16 mouse cellular contexts compared by ENCODE assay signal in genomic region chr12:58804068-58804467, GRCm38 (mm10).
A peak's percentile ranks its signal among the peaks of the same experiment; 100 is the strongest.
DNase-seq lines count a peak whose midpoint lies in the region; ATAC-seq lines count a peak whose summit lies in the region.
"Had no signal": no experiment of that assay in that cellular context is flagged by ENCODE, and none has a peak within 500 bp of the region (broad histone marks: within the 10 kb centered on the region; RNA-seq: fewer than 3 reads in every experiment).

No protein-coding gene starts in this region.

- no peak overlapping the region for H3K27ac ChIP-seq in embryonic facial prominence, embryonic 14.5 days (replicated peaks; ENCODE audit: low read depth, low read length)
- no peak overlapping the region for H3K27ac ChIP-seq in embryonic facial prominence, embryonic 10.5 days (replicated peaks)
- H3K27ac ChIP-seq in hindbrain, embryonic 14.5 days: no peak overlapping the region
- no peak overlapping the region for H3K27ac ChIP-seq in kidney, embryonic 16.5 days (ENCODE audit: low read length)
- no peak overlapping the region for H3K27ac ChIP-seq in neural tube, embryonic 14.5 days (ENCODE audit: low read depth, low read length)
- H3K27ac ChIP-seq: embryonic facial prominence, embryonic 15.5 days; heart, embryonic 13.5 days; left cerebral cortex, adult 2 months had no signal

- DNase-seq in embryonic facial prominence, embryonic 14.5 days (ENCODE audit: low spot score): no peak
- DNase-seq in embryonic facial prominence, embryonic 10.5 days (ENCODE audit: low spot score): no peak
- no peak for DNase-seq in hindbrain, embryonic 14.5 days (ENCODE audit: low spot score)
- no peak for DNase-seq in natural killer cell, adult 2 months (ENCODE audit: low spot score in 2 of 2)
- no peak for DNase-seq in frontal cortex, postnatal 14 days (ENCODE audit: low spot score in 2 of 2)
- DNase-seq: cerebellum, postnatal 25 days; gastrocnemius, postnatal 10 days; lung, adult 2 months had no signal

- H3K9ac ChIP-seq in embryonic facial prominence, embryonic 14.5 days (ENCODE audit: low read depth, low read length): no peak overlapping the region
- no peak overlapping the region for H3K9ac ChIP-seq in hindbrain, embryonic 14.5 days
- H3K9ac ChIP-seq in kidney, embryonic 16.5 days (replicated peaks; ENCODE audit: low read length): no peak overlapping the region
- H3K9ac ChIP-seq in neural tube, embryonic 14.5 days (replicated peaks; ENCODE audit: low read depth, low read length): no peak overlapping the region
- H3K9ac ChIP-seq: embryonic facial prominence, embryonic 15.5 days; heart, embryonic 13.5 days had no signal

- H3K4me1 ChIP-seq in embryonic facial prominence, embryonic 14.5 days (ENCODE audit: control insufficient read depth, insufficient read depth, low read length): no peaks in the 10 kb centered on the region
- no peaks in the 10 kb centered on the region for H3K4me1 ChIP-seq in embryonic facial prominence, embryonic 10.5 days
- H3K4me1 ChIP-seq in hindbrain, embryonic 14.5 days (replicated peaks; ENCODE audit: control insufficient read depth, insufficient read depth, low read length): no peaks in the 10 kb centered on the region
- 0 out of 2 replicates have a peak, but pooled peaks cover 5% of the 10 kb centered on the region for H3K4me1 ChIP-seq in kidney, embryonic 16.5 days (ENCODE audit: insufficient read depth, low read length)
- H3K4me1 ChIP-seq in neural tube, embryonic 14.5 days (ENCODE audit: control insufficient read depth, insufficient read depth, low read length): no peaks in the 10 kb centered on the region
- H3K4me1 ChIP-seq: embryonic facial prominence, embryonic 15.5 days; heart, embryonic 13.5 days had no signal

- no peaks in the 10 kb centered on the region for H3K9me3 ChIP-seq in embryonic facial prominence, embryonic 14.5 days (ENCODE audit: control insufficient read depth, low read length)
- H3K9me3 ChIP-seq in embryonic facial prominence, embryonic 10.5 days: no peaks in the 10 kb centered on the region
- H3K9me3 ChIP-seq in hindbrain, embryonic 14.5 days (ENCODE audit: control insufficient read depth, low read length): no peaks in the 10 kb centered on the region
- no peaks in the 10 kb centered on the region; the same call in 1 of the 2 replicates for H3K9me3 ChIP-seq in kidney, embryonic 16.5 days (ENCODE audit: low read length)
- no peaks in the 10 kb centered on the region for H3K9me3 ChIP-seq in neural tube, embryonic 14.5 days (ENCODE audit: control insufficient read depth, low read length)
- H3K9me3 ChIP-seq: embryonic facial prominence, embryonic 15.5 days; heart, embryonic 13.5 days; megakaryocyte, embryonic 14.5 days had no signal

- H3K4me3 ChIP-seq in embryonic facial prominence, embryonic 14.5 days (ENCODE audit: low read depth, low read length): no peak overlapping the region
- H3K4me3 ChIP-seq in embryonic facial prominence, embryonic 10.5 days: no peak overlapping the region
- no peak overlapping the region for H3K4me3 ChIP-seq in hindbrain, embryonic 14.5 days (replicated peaks; ENCODE audit: low read length)
- H3K4me3 ChIP-seq in kidney, embryonic 16.5 days (ENCODE audit: low read length): no peak overlapping the region
- no peak overlapping the region for H3K4me3 ChIP-seq in neural tube, embryonic 14.5 days (ENCODE audit: low read depth, low read length)
- H3K4me3 ChIP-seq: embryonic facial prominence, embryonic 15.5 days; heart, embryonic 13.5 days; left cerebral cortex, adult 2 months; megakaryocyte, embryonic 14.5 days had no signal

- 53% methylated on average over 6 of the region's 6 CpGs for WGBS in embryonic facial prominence, embryonic 14.5 days
- WGBS in embryonic facial prominence, embryonic 10.5 days: 52% methylated on average over 6 of the region's 6 CpGs
- 45% methylated on average over 6 of the region's 6 CpGs for WGBS in hindbrain, embryonic 14.5 days
- WGBS in kidney, embryonic 16.5 days: 27% methylated on average over 6 of the region's 6 CpGs
- 35% methylated on average over 6 of the region's 6 CpGs for WGBS in neural tube, embryonic 14.5 days

- H3K36me3 ChIP-seq in embryonic facial prominence, embryonic 14.5 days (ENCODE audit: control insufficient read depth, insufficient read depth, low read length): no peaks in the 10 kb centered on the region
- no peaks in the 10 kb centered on the region for H3K36me3 ChIP-seq in embryonic facial prominence, embryonic 10.5 days (replicated peaks)
- H3K36me3 ChIP-seq in hindbrain, embryonic 14.5 days (replicated peaks; ENCODE audit: control insufficient read depth, insufficient read depth): no peaks in the 10 kb centered on the region
- H3K36me3 ChIP-seq in kidney, embryonic 16.5 days (ENCODE audit: insufficient read depth, low read length): no peaks in the 10 kb centered on the region
- H3K36me3 ChIP-seq in neural tube, embryonic 14.5 days (ENCODE audit: control insufficient read depth, insufficient read depth, low read length): no peaks in the 10 kb centered on the region
- H3K36me3 ChIP-seq: embryonic facial prominence, embryonic 15.5 days; heart, embryonic 13.5 days had no signal

- H3K4me2 ChIP-seq in embryonic facial prominence, embryonic 14.5 days (ENCODE audit: low read depth, low read length): no peak overlapping the region
- no peak overlapping the region for H3K4me2 ChIP-seq in hindbrain, embryonic 14.5 days (replicated peaks)
- no peak overlapping the region; the same call in 1 of the 2 replicates for H3K4me2 ChIP-seq in kidney, embryonic 16.5 days (replicated peaks; ENCODE audit: low read depth, low read length)
- no peak overlapping the region for H3K4me2 ChIP-seq in neural tube, embryonic 14.5 days (ENCODE audit: low read depth, low read length)
- H3K4me2 ChIP-seq: embryonic facial prominence, embryonic 15.5 days; heart, embryonic 13.5 days had no signal

- 0 out of 2 replicates have a peak, but pooled peaks have one; percentile 37 for ATAC-seq in embryonic facial prominence, embryonic 14.5 days (ENCODE audit: low read depth)
- ATAC-seq in hindbrain, embryonic 14.5 days (ENCODE audit: low FRiP score): peak; percentile 62; the same call in 1 of the 2 replicates
- ATAC-seq in kidney, embryonic 16.5 days (ENCODE audit: low FRiP score, low TSS enrichment): peak; percentile 99
- peak; percentile 74; the same call in 1 of the 2 replicates for ATAC-seq in neural tube, embryonic 14.5 days (ENCODE audit: low read depth)
- no peak for ATAC-seq in monocyte, adult 5-6 weeks (replicated peaks; ENCODE audit: insufficient number of reproducible peaks, low FRiP score, low TSS enrichment, poor library complexity, severe bottlenecking)
- ATAC-seq: inflammation-experienced regulatory T-cells, adult 6 months had no signal

- H3K27me3 ChIP-seq in embryonic facial prominence, embryonic 14.5 days (replicated peaks; ENCODE audit: control insufficient read depth, insufficient read depth, low read length): no peaks in the 10 kb centered on the region
- no peaks in the 10 kb centered on the region for H3K27me3 ChIP-seq in embryonic facial prominence, embryonic 10.5 days (replicated peaks; ENCODE audit: low read depth, poor library complexity, severe bottlenecking)
- H3K27me3 ChIP-seq in hindbrain, embryonic 14.5 days (ENCODE audit: control insufficient read depth, insufficient read depth, low read length): no peaks in the 10 kb centered on the region
- no peaks in the 10 kb centered on the region; the same call in 1 of the 2 replicates for H3K27me3 ChIP-seq in kidney, embryonic 16.5 days (ENCODE audit: insufficient read depth, low read length)
- H3K27me3 ChIP-seq in neural tube, embryonic 14.5 days (ENCODE audit: control insufficient read depth, insufficient read depth, low read length): no peaks in the 10 kb centered on the region
- H3K27me3 ChIP-seq: embryonic facial prominence, embryonic 15.5 days; heart, embryonic 13.5 days; megakaryocyte, embryonic 14.5 days had no signal
